Mouse (Mus musculus) liver, embryonic 14.5 days (tissue): ENCODE measurements around the gene Oas1g.
"Not testable (repeated sequence)": the region's sequence is repeated elsewhere in the genome, so short reads cannot be mapped to it uniquely, and the experiment has no call there.

ENCODE experiments used
- CTCF ChIP-seq: IDR thresholded peaks from 2 replicates; pipeline ENCODE4 v1.5.1; 2016; ENCODE audit warnings: antibody characterized with exemption, low read depth, control low read depth
- EP300 ChIP-seq: IDR thresholded peaks from 2 replicates; pipeline ENCODE4 v1.6.1; 2016; ENCODE audit warnings: antibody characterized with exemption, low read depth

- not testable (repeated sequence) for TF ChIP-seq CTCF, EP300
Measured at GRCm38 (mm10) chr5:120924520-120924919, 37.1 kb upstream of the Oas1g start.
